Mouse (Mus musculus): ENCODE results near the gene Zfp827. TPM values are rescaled to one million over a fixed set of nuclear protein-coding genes. Genes with fewer than 3 reads are reported as not detected.

Zfp827 gene
- polyA plus RNA-seq, 1 experiment from 2014 or later: 4.3 TPM

DNA sequence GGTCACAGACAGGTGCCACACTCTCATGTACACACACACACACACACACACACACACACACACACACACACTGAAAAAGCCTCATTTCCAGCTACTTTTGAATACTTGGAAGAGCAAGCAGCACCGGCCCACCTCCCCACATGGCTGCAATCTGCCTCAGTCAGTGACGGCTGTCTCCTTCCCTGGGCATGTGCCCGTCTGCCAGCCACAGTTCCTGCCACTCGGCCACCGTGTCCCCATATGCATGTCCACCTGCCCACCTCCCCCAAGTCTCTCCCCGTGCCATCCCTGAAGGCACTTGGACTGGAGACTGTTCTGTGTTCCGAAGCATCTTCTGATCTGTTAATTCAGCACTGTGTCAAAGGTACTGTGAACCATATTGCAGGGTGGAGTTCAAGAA lies 9.8 kb downstream of the Zfp827 start:
- peaks cover 6% of the 10 kb centered on the region; the same call in 1 of the 2 replicates for H3K36me3 ChIP-seq (ENCODE audit: control insufficient read depth, insufficient read depth)
- peak; percentile 51; the same call in 1 of the 2 replicates for ATAC-seq
- H3K9me3 ChIP-seq (ENCODE audit: control insufficient read depth): no peaks in the 10 kb centered on the region
- WGBS: 89% methylated on average over 7 of the region's 7 CpGs
- H3K27me3 ChIP-seq (replicated peaks; ENCODE audit: control insufficient read depth, insufficient read depth, low read length): no peaks in the 10 kb centered on the region
- no peak for TF ChIP-seq CTCF (IDR thresholded peaks at IDR 0.05; ENCODE audit: low read depth)
- H3K4me2 ChIP-seq (replicated peaks; ENCODE audit: low read depth): no peak overlapping the region
- peak overlapping the region; percentile 35 for H3K27ac ChIP-seq (ENCODE audit: low read depth, low read length)
- peaks cover 7% of the 10 kb centered on the region; the same call in 1 of the 2 replicates for H3K4me1 ChIP-seq (replicated peaks; ENCODE audit: control insufficient read depth, insufficient read depth, low read length)
- no peak overlapping the region for H3K9ac ChIP-seq (ENCODE audit: low read depth, low read length)
- no peak overlapping the region for H3K4me3 ChIP-seq (ENCODE audit: low read depth, low read length)

DNA sequence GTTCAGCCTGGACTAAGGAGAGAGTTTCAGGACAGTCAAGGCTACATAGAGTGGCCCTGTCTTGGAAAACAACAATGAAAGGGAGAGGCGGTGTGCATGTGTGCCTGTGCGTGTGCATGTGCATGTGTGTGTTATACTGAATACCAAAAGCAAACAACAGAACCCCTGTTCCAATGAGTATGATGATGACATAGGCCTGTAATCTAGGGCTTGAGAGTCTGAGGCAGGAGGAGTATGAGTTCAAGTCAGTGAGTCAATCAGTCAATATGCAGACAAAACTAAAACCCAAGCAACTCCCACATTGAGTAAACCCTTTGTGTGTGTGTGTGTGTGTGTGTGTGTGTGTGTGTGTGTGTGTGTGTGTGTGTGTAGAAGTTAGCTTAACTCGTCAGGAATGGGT lies 13.2 kb downstream of the Zfp827 start:
- H3K4me1 ChIP-seq (replicated peaks; ENCODE audit: control insufficient read depth, insufficient read depth, low read length): peaks cover 7% of the 10 kb centered on the region; the same call in 1 of the 2 replicates
- no peak overlapping the region for H3K4me3 ChIP-seq (ENCODE audit: low read depth, low read length)
- no peaks in the 10 kb centered on the region for H3K9me3 ChIP-seq (ENCODE audit: control insufficient read depth)
- no peaks in the 10 kb centered on the region for H3K27me3 ChIP-seq (replicated peaks; ENCODE audit: control insufficient read depth, insufficient read depth, low read length)
- H3K27ac ChIP-seq (ENCODE audit: low read depth, low read length): no peak overlapping the region
- H3K9ac ChIP-seq (ENCODE audit: low read depth, low read length): no peak overlapping the region
- ATAC-seq: no peak
- no peak for TF ChIP-seq CTCF (IDR thresholded peaks at IDR 0.05; ENCODE audit: low read depth)
- H3K36me3 ChIP-seq (ENCODE audit: control insufficient read depth, insufficient read depth): peaks cover 6% of the 10 kb centered on the region; the same call in 1 of the 2 replicates
- WGBS: 88% methylated on average over 3 of the region's 3 CpGs
- no peak overlapping the region for H3K4me2 ChIP-seq (replicated peaks; ENCODE audit: low read depth)

DNA sequence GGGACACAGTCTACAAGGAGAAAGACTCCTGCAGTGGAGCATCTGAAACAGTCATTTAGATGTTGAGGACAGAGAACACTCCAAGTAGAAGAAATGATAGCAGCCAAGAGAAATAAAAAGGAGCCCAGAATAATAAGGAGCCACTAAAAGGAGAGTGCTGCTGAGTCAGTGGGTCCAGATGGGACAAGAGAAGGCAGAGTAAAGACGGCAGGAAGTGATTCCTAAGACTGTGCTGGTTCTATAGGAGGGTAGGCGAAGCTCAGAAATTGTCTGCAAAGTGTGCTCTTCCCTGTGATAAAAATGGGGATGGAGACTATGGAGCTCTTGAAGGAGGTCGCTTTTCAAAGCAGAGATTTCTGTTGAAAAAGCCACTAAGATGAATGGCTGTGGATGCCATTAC lies 14.0 kb downstream of the Zfp827 start:
- H3K4me1 ChIP-seq (replicated peaks; ENCODE audit: control insufficient read depth, insufficient read depth, low read length): peaks cover 5% of the 10 kb centered on the region; the same call in 1 of the 2 replicates
- no peak overlapping the region for H3K4me3 ChIP-seq (ENCODE audit: low read depth, low read length)
- no peaks in the 10 kb centered on the region for H3K27me3 ChIP-seq (replicated peaks; ENCODE audit: control insufficient read depth, insufficient read depth, low read length)
- no peaks in the 10 kb centered on the region for H3K9me3 ChIP-seq (ENCODE audit: control insufficient read depth)
- H3K4me2 ChIP-seq (replicated peaks; ENCODE audit: low read depth): no peak overlapping the region
- no peak overlapping the region for H3K27ac ChIP-seq (ENCODE audit: low read depth, low read length)
- WGBS: 81% methylated on average over 3 of the region's 3 CpGs
- no peak overlapping the region for H3K9ac ChIP-seq (ENCODE audit: low read depth, low read length)
- no peak for TF ChIP-seq CTCF (IDR thresholded peaks at IDR 0.05; ENCODE audit: low read depth)
- H3K36me3 ChIP-seq (ENCODE audit: control insufficient read depth, insufficient read depth): peaks cover 6% of the 10 kb centered on the region; the same call in 1 of the 2 replicates
- ATAC-seq: no peak

DNA sequence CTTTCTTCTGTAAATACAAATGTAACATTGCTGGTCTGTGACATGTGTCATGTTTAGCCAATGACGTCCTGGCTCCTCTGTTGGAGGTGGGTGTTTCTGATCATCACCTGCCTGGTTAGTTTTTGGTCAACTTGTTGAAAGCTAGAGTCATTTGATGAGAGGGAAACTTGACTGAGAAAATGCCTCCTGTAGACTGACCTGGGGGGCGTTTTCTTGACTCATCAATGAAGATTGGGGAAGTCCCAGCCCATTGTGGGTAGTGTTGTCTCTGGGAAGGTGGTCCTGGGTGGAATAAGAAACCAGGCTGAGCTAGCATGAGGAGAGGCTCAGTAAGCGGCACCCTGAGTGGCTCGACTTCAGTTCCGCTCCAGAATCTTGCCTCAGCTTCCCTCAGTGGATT lies 16.4 kb downstream of the Zfp827 start:
- Histone ChIP-seq H3K27me3 (replicated peaks; ENCODE audit: control insufficient read depth, insufficient read depth, low read length) (no peaks in the 10 kb centered on the region), H3K36me3 (ENCODE audit: control insufficient read depth, insufficient read depth) (peaks cover 6% of the 10 kb centered on the region; the same call in 1 of the 2 replicates), H3K9ac (ENCODE audit: low read depth, low read length) (no peak overlapping the region), H3K9me3 (ENCODE audit: control insufficient read depth) (no peaks in the 10 kb centered on the region), H3K4me2 (replicated peaks; ENCODE audit: low read depth) (no peak overlapping the region), H3K27ac (ENCODE audit: low read depth, low read length) (no peak overlapping the region), H3K4me3 (ENCODE audit: low read depth, low read length) (no peak overlapping the region), H3K4me1 (replicated peaks; ENCODE audit: control insufficient read depth, insufficient read depth, low read length) (no peaks in the 10 kb centered on the region)
- ATAC-seq: no peak
- TF ChIP-seq CTCF (IDR thresholded peaks at IDR 0.05; ENCODE audit: low read depth): no peak
- WGBS: 95% methylated on average over 5 of the region's 5 CpGs

DNA sequence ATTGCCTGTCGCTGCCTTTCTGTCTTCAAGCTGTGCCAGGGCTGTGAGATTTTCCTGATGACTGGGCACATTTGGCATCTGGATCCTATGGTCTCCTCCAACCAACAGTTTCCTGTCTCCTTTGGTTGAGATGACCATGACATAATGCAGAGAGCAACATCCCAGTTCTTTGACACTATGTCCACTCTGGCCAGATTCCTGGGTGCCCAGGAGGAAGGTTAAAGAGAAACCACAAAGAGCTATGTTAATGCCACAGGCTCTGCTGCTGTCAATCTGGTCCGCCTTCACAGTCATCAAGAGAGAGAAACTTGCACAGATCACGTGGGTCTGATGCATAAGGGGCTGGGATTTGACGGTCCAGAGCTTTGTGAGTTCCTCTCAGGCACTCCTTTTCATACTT lies 18.4 kb downstream of the Zfp827 start:
- WGBS: 85% methylated on average over 4 of the region's 4 CpGs

DNA sequence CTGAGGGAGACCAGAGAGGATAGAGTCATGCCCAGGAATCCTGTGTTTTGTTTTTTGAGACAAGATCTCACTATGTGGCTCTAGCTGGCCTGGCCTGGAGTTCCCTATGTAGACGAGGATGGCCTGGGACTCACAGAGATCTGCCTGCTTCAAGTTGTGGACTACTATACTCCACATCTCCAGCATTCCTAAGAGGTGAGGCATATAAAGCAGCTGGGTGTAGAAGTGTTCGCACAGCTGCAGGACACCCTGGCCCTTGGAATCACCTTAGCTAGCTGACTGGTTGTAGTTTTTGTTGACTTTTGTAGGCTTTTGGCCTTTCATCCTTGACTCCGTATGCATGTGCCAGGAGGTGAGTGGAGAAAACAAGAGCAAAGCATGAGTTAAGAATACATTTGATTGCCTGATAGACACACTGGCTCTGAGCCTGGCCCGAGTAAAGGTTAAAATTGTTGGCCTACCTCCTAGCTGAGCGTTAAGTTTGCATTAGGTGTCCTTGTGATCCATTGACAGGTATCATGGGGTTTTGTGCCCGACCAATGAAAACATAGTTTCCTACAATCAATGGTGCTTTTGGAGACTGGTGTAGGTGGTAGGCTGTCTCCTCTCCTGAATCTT lies 20.3 kb downstream of the Zfp827 start:
- H3K9ac ChIP-seq (ENCODE audit: low read depth, low read length): no peak overlapping the region
- no peak for TF ChIP-seq CTCF (IDR thresholded peaks at IDR 0.05; ENCODE audit: low read depth)

More for the DNA sequence above, 18.4 kb downstream of the Zfp827 start:
- no peak for ATAC-seq
- no peaks in the 10 kb centered on the region for H3K4me1 ChIP-seq (replicated peaks; ENCODE audit: control insufficient read depth, insufficient read depth, low read length)
- H3K4me3 ChIP-seq (ENCODE audit: low read depth, low read length): no peak overlapping the region
- no peak overlapping the region for H3K27ac ChIP-seq (ENCODE audit: low read depth, low read length)
- no peaks in the 10 kb centered on the region for H3K9me3 ChIP-seq (ENCODE audit: control insufficient read depth)
- H3K4me2 ChIP-seq (replicated peaks; ENCODE audit: low read depth): no peak overlapping the region
- no peak for TF ChIP-seq CTCF (IDR thresholded peaks at IDR 0.05; ENCODE audit: low read depth)
- H3K9ac ChIP-seq (ENCODE audit: low read depth, low read length): no peak overlapping the region
- H3K36me3 ChIP-seq (ENCODE audit: control insufficient read depth, insufficient read depth): peaks cover 10% of the 10 kb centered on the region; the same call in 1 of the 2 replicates
- no peaks in the 10 kb centered on the region for H3K27me3 ChIP-seq (replicated peaks; ENCODE audit: control insufficient read depth, insufficient read depth, low read length)

More for the DNA sequence above, 20.3 kb downstream of the Zfp827 start:
- H3K27me3 ChIP-seq (replicated peaks; ENCODE audit: control insufficient read depth, insufficient read depth, low read length): no peaks in the 10 kb centered on the region
- H3K4me1 ChIP-seq (replicated peaks; ENCODE audit: control insufficient read depth, insufficient read depth, low read length): no peaks in the 10 kb centered on the region
- H3K27ac ChIP-seq (ENCODE audit: low read depth, low read length): no peak overlapping the region
- no peak overlapping the region for H3K4me3 ChIP-seq (ENCODE audit: low read depth, low read length)
- H3K4me2 ChIP-seq (replicated peaks; ENCODE audit: low read depth): no peak overlapping the region
- peaks cover 5% of the 10 kb centered on the region; the same call in 1 of the 2 replicates for H3K36me3 ChIP-seq (ENCODE audit: control insufficient read depth, insufficient read depth)
- WGBS: 77% methylated on average over 6 of the region's 6 CpGs
- no peaks in the 10 kb centered on the region for H3K9me3 ChIP-seq (ENCODE audit: control insufficient read depth)
- no peak for ATAC-seq
